Comparison of ENCODE assay signal across 21 mouse cellular contexts in the genomic region with DNA sequence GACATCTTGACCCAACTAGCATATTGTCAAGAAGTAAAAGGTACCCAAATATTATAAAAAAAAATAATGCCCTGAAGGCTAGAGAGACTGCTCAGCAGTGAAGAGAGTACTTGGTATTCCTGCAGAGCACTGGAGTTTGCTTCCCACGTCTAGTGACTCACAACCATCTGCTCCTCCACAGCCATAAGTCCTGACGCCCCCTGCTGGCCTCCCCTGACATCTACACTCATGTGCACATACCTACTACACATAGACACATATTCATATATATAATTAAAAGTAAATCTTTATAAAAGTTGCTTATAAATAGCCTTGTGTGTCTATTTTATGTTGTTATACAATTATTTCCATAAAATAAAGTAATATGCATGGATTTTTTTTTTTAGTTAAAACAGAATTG. TPM values are rescaled to one million over a fixed set of nuclear protein-coding genes. Genes with fewer than 3 reads are reported as not detected.
DNase-seq lines count a peak whose midpoint lies in the region; ATAC-seq and TF ChIP-seq lines count a peak whose summit lies in the region.
"Had no signal": no experiment of that assay in that cellular context is flagged by ENCODE, and none has a peak within 500 bp of the region (broad histone marks: within the 10 kb centered on the region; RNA-seq: fewer than 3 reads in every experiment).

No protein-coding gene starts in this region.

- no peak overlapping the region for H3K9ac ChIP-seq in liver, embryonic 14.5 days (replicated peaks)
- no peak overlapping the region for H3K9ac ChIP-seq in forebrain, embryonic 15.5 days (replicated peaks)
- H3K9ac ChIP-seq: forebrain, embryonic 12.5 days; heart, embryonic 12.5 days; limb, embryonic 12.5 days had no signal

- WGBS in liver, embryonic 14.5 days (ENCODE audit: insufficient replicate concordance) = 59% methylated on average over 2 of the region's 2 CpGs
- WGBS in forebrain, embryonic 15.5 days = 91% methylated on average over 2 of the region's 2 CpGs

- H3K27ac ChIP-seq in gastrocnemius, adult 2 months = no peak overlapping the region
- no peak overlapping the region for H3K27ac ChIP-seq in liver, embryonic 14.5 days
- no peak overlapping the region for H3K27ac ChIP-seq in forebrain, embryonic 15.5 days (replicated peaks)
- H3K27ac ChIP-seq: forebrain, embryonic 12.5 days; limb, embryonic 12.5 days had no signal

- TF ChIP-seq CTCF in gastrocnemius, adult 2 months (IDR thresholded peaks at IDR 0.05) = peak; percentile 16; the same call in 1 of the 2 replicates
- peak; percentile 30; the same call in 1 of the 2 replicates for TF ChIP-seq CTCF in liver, embryonic 14.5 days (IDR thresholded peaks at IDR 0.05; ENCODE audit: low read depth)
- TF ChIP-seq CTCF in brain, embryonic 14.5 days (IDR thresholded peaks at IDR 0.05; ENCODE audit: borderline replicate concordance, extremely low read depth, insufficient read depth, insufficient read length) = peak; percentile 13; the same call in 1 of the 2 replicates

- TF ChIP-seq POLR2A in brain, embryonic 14.5 days (IDR thresholded peaks at IDR 0.05; ENCODE audit: borderline replicate concordance, extremely low read depth, insufficient read depth, insufficient read length, poor library complexity, severe bottlenecking) = no peak

- no peak overlapping the region for H3K4me3 ChIP-seq in gastrocnemius, adult 2 months
- no peak overlapping the region for H3K4me3 ChIP-seq in liver, embryonic 14.5 days (ENCODE audit: insufficient read depth in 1 of 2, low read depth in 2 of 2, low read length in 2 of 2)
- no peak overlapping the region for H3K4me3 ChIP-seq in forebrain, embryonic 15.5 days
- H3K4me3 ChIP-seq: forebrain, embryonic 12.5 days; heart, embryonic 12.5 days; limb, embryonic 12.5 days had no signal

- intact Hi-C loops in gastrocnemius, adult 2 months (cut with DNase I) = no loop called here

- H3K27me3 ChIP-seq in liver, embryonic 14.5 days (ENCODE audit: control insufficient read depth, insufficient read depth, low read length) = no peaks in the 10 kb centered on the region
- H3K27me3 ChIP-seq in forebrain, embryonic 15.5 days = no peaks in the 10 kb centered on the region
- H3K27me3 ChIP-seq: forebrain, embryonic 12.5 days; heart, embryonic 12.5 days; limb, embryonic 12.5 days had no signal

- TF ChIP-seq EP300 in liver, embryonic 14.5 days (IDR thresholded peaks at IDR 0.05; ENCODE audit: low read depth) = no peak

- no peak for ATAC-seq in liver, embryonic 14.5 days (ENCODE audit: insufficient read depth)
- ATAC-seq in forebrain, embryonic 15.5 days (replicated peaks) = no peak

- no peak for DNase-seq in gastrocnemius, adult 2 months
- DNase-seq in gastrocnemius, adult 8-10 months (ENCODE audit: low spot score in 2 of 2) = no peak
- no peak for DNase-seq in liver, embryonic 14.5 days (ENCODE audit: low read depth in 3 of 3, low spot score in 3 of 3)
- DNase-seq in liver (no peak), ES-CJ7 (ENCODE audit: low read depth, low spot score) (peak; percentile 20)
- DNase-seq in brain, embryonic 14.5 days (ENCODE audit: low read depth) = no peak
- DNase-seq in spleen, adult 18-20 months = no peak
- DNase-seq: adrenal gland, postnatal 10 days; cerebellum, adult 9-11 months; gastrocnemius, postnatal 36 days; heart, postnatal 36 days; lung, postnatal 36 days; right cerebral cortex, postnatal 25 days had no signal

- H3K9me3 ChIP-seq in liver, embryonic 14.5 days (ENCODE audit: control insufficient read depth, low read length) = no peaks in the 10 kb centered on the region
- no peaks in the 10 kb centered on the region for H3K9me3 ChIP-seq in forebrain, embryonic 15.5 days
- H3K9me3 ChIP-seq: forebrain, embryonic 12.5 days; limb, embryonic 12.5 days had no signal

- no peaks in the 10 kb centered on the region for H3K36me3 ChIP-seq in liver, embryonic 14.5 days (replicated peaks; ENCODE audit: control insufficient read depth, insufficient read depth, low read depth)
- peaks cover 49% of the 10 kb centered on the region for H3K36me3 ChIP-seq in forebrain, embryonic 15.5 days

- peaks cover 0 to 3% of the 10 kb centered on the region in 2 experiments; a peak in 1 of 4 replicates for H3K4me1 ChIP-seq in liver, embryonic 14.5 days (replicated peaks; ENCODE audit: control insufficient read depth in 2 of 2, insufficient read depth in 2 of 2, low read length in 1 of 2)
- H3K4me1 ChIP-seq in forebrain, embryonic 15.5 days = no peaks in the 10 kb centered on the region
- H3K4me1 ChIP-seq: forebrain, embryonic 12.5 days; heart, embryonic 12.5 days; limb, embryonic 12.5 days had no signal

- H3K4me2 ChIP-seq in liver, embryonic 14.5 days (ENCODE audit: low read depth) = no peak overlapping the region
- H3K4me2 ChIP-seq in forebrain, embryonic 15.5 days (replicated peaks) = no peak overlapping the region
- H3K4me2 ChIP-seq: forebrain, embryonic 12.5 days; heart, embryonic 12.5 days; limb, embryonic 12.5 days had no signal

RNA-seq across cellular contexts. Expression of a gene that starts 24.5 kb away (rescaled TPM):
- total RNA-seq in gastrocnemius, adult 2 months (2021) = 10 to 100 TPM; 19.4 to 23.0 TPM
- 10 to 100 TPM; 17.7 to 24.5 (median 23.9) TPM for total RNA-seq in gastrocnemius, adult 8-10 months (2022)
- polyA plus RNA-seq in liver, embryonic 14.5 days (2012; rRNA removed) = 7.8 and 9.3 TPM in 2 replicates
- 15.5 and 17.4 TPM in 2 replicates for polyA plus RNA-seq in liver, embryonic 14.5 days (2014; fragmentation: Nextera tagmentation; extraction: Ambion mirVana)
- polyA plus RNA-seq in brain, embryonic 14.5 days (2012; rRNA removed) = 247 and 280 TPM in 2 replicates
- polyA plus RNA-seq in forebrain, embryonic 15.5 days (2015; fragmentation: Nextera tagmentation; extraction: Ambion mirVana) = 308 and 312 TPM in 2 replicates

RNA-seq across cellular contexts. Expression of a gene that starts 25.1 kb away (rescaled TPM):
- not detected for total RNA-seq in gastrocnemius, adult 2 months (2021)
- total RNA-seq in gastrocnemius, adult 8-10 months (2022) = not detected
- 0.07 and 0.09 TPM in 2 replicates for polyA plus RNA-seq in liver, embryonic 14.5 days (2012; rRNA removed)
- polyA plus RNA-seq in liver, embryonic 14.5 days (2014; fragmentation: Nextera tagmentation; extraction: Ambion mirVana) = not detected in 2 replicates
- polyA plus RNA-seq in brain, embryonic 14.5 days (2012; rRNA removed) = not detected in 2 replicates
- not detected in 2 replicates for polyA plus RNA-seq in forebrain, embryonic 15.5 days (2015; fragmentation: Nextera tagmentation; extraction: Ambion mirVana)
- total RNA-seq: adrenal gland, postnatal 10 days; ES-E14; gastrocnemius, postnatal 36 days; heart, postnatal 36 days; left cerebral cortex, adult 18-20 months; monocyte, adult 5-6 weeks had no signal
- polyA plus RNA-seq: limb, embryonic 12.5 days; neural tube, embryonic 14.5 days had no signal

Comparison
In these comparisons a context has a peak if more than half of its experiments do, and no peak if none do; other contexts are left out.
1. RNA of a gene that starts 24.5 kb away (polyA plus RNA-seq): 308 to 312 TPM in forebrain, embryonic 15.5 days and 247 to 280 TPM in brain, embryonic 14.5 days; 7.8 to 17.4 TPM in liver, embryonic 14.5 days; every median in the first group is over 10 times any median in the second.
2. Peak in every context shown above with its lines, with median percentiles within 50 percentile points of each other: CTCF ChIP-seq.